Mouse (Mus musculus) liver, embryonic 14.5 days (tissue): Measurements from ENCODE around the gene Ormdl3. TPM values are rescaled to one million over a fixed set of nuclear protein-coding genes. Genes with fewer than 3 reads are reported as not detected.
A peak's percentile ranks its signal among the peaks of the same experiment; 100 is the strongest.

ENCODE experiments used
- ATAC-seq: fragments of 200-750 bp; cut with Nextera tagmentation; 2 replicates; pipeline ENCODE4 v1.8.0; 2017; ENCODE audit warnings: moderate number of reproducible peaks, mild to moderate bottlenecking, moderate library complexity; ENCODE audit not compliant: insufficient read depth
- DNase-seq, 3 experiments: peaks; one replicate each; pipeline ENCODE4 v3.0.0-alpha.2; 2012 to 2013; ENCODE audit warnings: low read depth in 3 of 3, low spot score in 3 of 3
- H3K27ac ChIP-seq: fragments of 300-500 bp; sonication (generic); 2 replicates; pipeline ENCODE4 v1.5.1; 2014; ENCODE audit warnings: moderate library complexity, mild to moderate bottlenecking, control low read depth, inconsistent platforms
- H3K27me3 ChIP-seq: fragments of 300-500 bp; sonication (generic); 2 replicates; pipeline ENCODE4 v1.6.1; 2014; ENCODE audit warnings: mild to moderate bottlenecking, low read length, moderate library complexity; ENCODE audit not compliant: control insufficient read depth, insufficient read depth
- H3K36me3 ChIP-seq: fragments of 300-500 bp; sonication (generic); replicated peaks from 2 replicates; pipeline ENCODE4 v1.6.1; 2014; ENCODE audit warnings: low read depth; ENCODE audit not compliant: control insufficient read depth, insufficient read depth
- H3K4me1 ChIP-seq, 2 experiments: fragments of 200-500 bp in 1 of 2; fragments of 300-500 bp in 1 of 2; sonication (generic) in 1 of 2; replicated peaks; 2 replicates each; pipeline ENCODE4 v1.6.1; 2012 to 2014; ENCODE audit warnings: antibody characterized with exemption in 1 of 2, inconsistent platforms in 1 of 2, low read length in 1 of 2; ENCODE audit not compliant: control insufficient read depth in 2 of 2, insufficient read depth in 2 of 2
- H3K4me2 ChIP-seq: fragments of 300-500 bp; sonication (generic); 2 replicates; pipeline ENCODE4 v1.6.1; 2014; ENCODE audit warnings: low read depth, mild to moderate bottlenecking, control low read depth, moderate library complexity
- H3K4me3 ChIP-seq, 2 experiments: fragments of 200-500 bp in 1 of 2; fragments of 300-500 bp in 1 of 2; sonication (generic) in 1 of 2; 2 replicates each; pipeline ENCODE4 v1.5.1; 2012 to 2014; ENCODE audit warnings: low read depth in 2 of 2, low read length in 2 of 2, mild to moderate bottlenecking in 2 of 2, control low read depth in 1 of 2, inconsistent platforms in 1 of 2, moderate library complexity in 1 of 2; ENCODE audit not compliant: insufficient read depth in 1 of 2
- H3K9ac ChIP-seq: fragments of 300-500 bp; sonication (generic); replicated peaks from 2 replicates; pipeline ENCODE4 v1.6.1; 2014; ENCODE audit warnings: mild to moderate bottlenecking, control low read depth, moderate library complexity
- H3K9me3 ChIP-seq: fragments of 300-500 bp; sonication (generic); 2 replicates; pipeline ENCODE4 v1.6.1; 2016; ENCODE audit warnings: low read length, mixed read lengths; ENCODE audit not compliant: control insufficient read depth
- CTCF ChIP-seq: IDR thresholded peaks from 2 replicates; pipeline ENCODE4 v1.5.1; 2016; ENCODE audit warnings: antibody characterized with exemption, low read depth, control low read depth
- EP300 ChIP-seq: IDR thresholded peaks from 2 replicates; pipeline ENCODE4 v1.6.1; 2016; ENCODE audit warnings: antibody characterized with exemption, low read depth
- WGBS: fragments of 180-500 bp; shearing (Covaris S2); extraction: QIAGEN DNeasy Blood & Tissue Kit; methylation state at CpG from one replicate; pipeline ENCODE4 v1.1.7; 2014; ENCODE audit not compliant: insufficient replicate concordance; 5-methylcytosine and 5-hydroxymethylcytosine counted together
- polyA plus RNA-seq, 2 experiments: library from polyadenylated mRNA; depleted of rRNA in 1 of 2; stranded (reverse) in 1 of 2; unstranded in 1 of 2; fragments of >200 nt; fragmentation: Nextera tagmentation in 1 of 2; extraction: Ambion mirVana in 1 of 2; gene quantifications; 2 replicates each; pipeline versions ENCODE4 v1.2.1 to v1.2.3; 2012 to 2014

Gene Ormdl3
- polyA plus RNA-seq, 2 experiments = 6.4 to 27.4 TPM

DNA sequence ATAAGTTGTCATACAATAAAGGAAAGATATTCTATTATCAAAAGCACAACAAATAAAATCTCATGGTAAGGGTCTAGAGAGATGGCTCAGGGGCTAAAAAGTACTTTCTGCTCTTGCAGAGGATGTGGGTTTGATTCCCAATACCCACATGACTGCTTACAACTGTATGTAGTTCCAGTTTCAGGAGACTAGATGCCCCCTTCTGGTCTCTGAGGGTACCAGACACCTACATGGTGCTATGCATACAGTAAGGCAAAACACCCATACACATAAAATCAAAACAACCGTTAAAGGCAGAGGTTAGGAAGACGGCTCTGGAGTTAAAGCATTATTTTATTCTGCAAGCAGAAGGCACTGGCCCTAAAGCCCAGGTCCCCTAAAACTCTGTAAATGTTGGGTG is 16.8 kb upstream of the Ormdl3 start:
- Histone ChIP-seq H3K4me2 (no peak overlapping the region), H3K27me3 (peaks cover 16% of the 10 kb centered on the region), H3K27ac (no peak overlapping the region), H3K9ac (no peak overlapping the region), H3K4me3 (no peak overlapping the region), H3K4me1 (no peaks in the 10 kb centered on the region), H3K36me3 (no peaks in the 10 kb centered on the region), H3K9me3 (no peaks in the 10 kb centered on the region)
- TF ChIP-seq CTCF = peak; percentile 17; the same call in 1 of the 2 replicates
- no peak for TF ChIP-seq EP300
- ATAC-seq = no peak
- 61% methylated on average over 2 of the region's 2 CpGs for WGBS
- DNase-seq = no peak

DNA sequence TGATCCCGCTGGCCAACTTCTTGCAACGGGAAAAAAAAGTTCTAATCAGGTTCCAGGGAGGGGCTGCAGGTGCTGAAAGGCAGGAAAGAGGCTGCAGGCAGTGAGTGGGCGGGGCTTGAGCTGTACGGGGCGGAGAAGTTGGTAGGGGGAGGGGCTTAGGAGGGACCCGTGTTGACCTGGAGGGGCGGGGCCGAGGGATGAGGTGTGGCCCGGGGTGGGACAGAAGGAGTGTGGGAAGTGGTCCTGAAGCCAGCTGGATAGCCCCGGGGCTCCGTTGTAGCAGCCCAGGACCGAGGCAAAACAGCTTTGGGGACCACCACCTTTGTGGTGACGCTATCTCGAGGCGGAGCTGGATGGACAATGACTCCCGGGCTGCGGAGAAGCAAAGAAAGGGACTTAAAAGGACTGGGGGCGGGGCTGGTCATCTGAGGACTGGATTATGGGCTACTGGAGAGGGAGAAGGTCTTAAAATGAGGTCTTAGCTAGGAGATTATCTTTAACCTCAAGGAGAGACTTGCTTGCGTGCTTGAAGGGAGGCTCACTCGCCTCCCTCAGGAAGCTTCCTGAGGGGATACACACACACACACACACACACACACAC is 15.0 kb upstream of the Ormdl3 start:
- Histone ChIP-seq H3K36me3 (no peaks in the 10 kb centered on the region), H3K4me1 (no peaks in the 10 kb centered on the region), H3K4me2 (peak overlapping the region; percentile 18), H3K4me3 (peak overlapping the region in 1 of 2 experiments; percentile 29; a peak in 2 of 4 replicates), H3K9ac (no peak overlapping the region), H3K9me3 (no peaks in the 10 kb centered on the region), H3K27me3 (peaks cover 22% of the 10 kb centered on the region), H3K27ac (no peak overlapping the region)
- 3% methylated on average over 20 of the region's 20 CpGs for WGBS
- ATAC-seq (peak; percentile 30; the same call in 1 of the 2 replicates), DNase-seq (no peak)
- TF ChIP-seq EP300 (no peak), CTCF (no peak)

DNA sequence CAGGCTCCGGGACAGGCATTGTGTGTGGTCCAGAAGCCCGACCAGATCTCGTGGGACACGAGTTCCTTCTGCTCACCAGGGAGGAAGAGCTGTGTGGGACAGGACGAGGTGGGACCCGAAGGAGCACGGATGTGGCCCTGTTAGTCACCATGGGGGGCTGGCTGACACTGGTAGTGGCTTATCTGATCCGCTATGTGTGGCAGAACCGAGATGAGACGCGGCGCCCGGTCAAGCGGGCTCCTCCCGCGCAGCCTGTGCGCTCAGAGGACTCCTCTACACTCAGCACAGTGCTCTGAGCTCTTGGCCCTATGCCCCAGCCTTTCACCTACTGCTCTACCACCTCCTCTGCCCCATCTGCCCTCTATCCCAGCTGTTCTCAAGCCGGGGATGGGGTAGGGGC is 12.1 kb upstream of the Ormdl3 start:
- Histone ChIP-seq H3K4me2 (no peak overlapping the region), H3K9ac (no peak overlapping the region), H3K27me3 (peaks cover 22% of the 10 kb centered on the region), H3K4me1 (no peaks in the 10 kb centered on the region), H3K9me3 (no peaks in the 10 kb centered on the region), H3K36me3 (no peaks in the 10 kb centered on the region), H3K27ac (no peak overlapping the region), H3K4me3 (no peak overlapping the region)
- TF ChIP-seq CTCF (no peak), EP300 (no peak)
- no peak for ATAC-seq
- no peak for DNase-seq
- WGBS = 13% methylated on average over 18 of the region's 18 CpGs

DNA sequence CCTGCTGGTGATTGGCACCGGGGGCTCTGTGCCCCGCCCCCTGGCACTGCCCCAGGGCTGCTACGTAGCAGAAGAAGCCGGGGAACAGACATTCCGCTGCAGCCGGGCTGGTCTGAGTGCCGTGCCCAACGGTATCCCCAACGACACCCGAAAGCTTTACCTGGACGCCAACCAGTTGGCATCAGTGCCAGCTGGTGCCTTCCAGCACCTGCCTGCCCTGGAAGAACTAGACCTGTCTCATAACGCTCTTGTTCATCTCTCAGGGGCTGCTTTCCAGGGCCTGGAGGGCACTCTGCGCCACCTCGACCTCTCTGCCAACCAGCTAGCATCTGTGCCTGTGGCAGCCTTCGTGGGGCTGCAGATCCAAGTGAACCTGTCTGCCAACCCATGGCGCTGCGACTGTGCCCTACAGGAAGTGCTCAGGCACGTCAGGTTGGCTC is 11.7 kb upstream of the Ormdl3 start:
- ATAC-seq (no peak), DNase-seq (no peak)
- H3K27ac ChIP-seq = no peak overlapping the region
- no peak overlapping the region for H3K4me3 ChIP-seq
- no peaks in the 10 kb centered on the region for H3K36me3 ChIP-seq
- TF ChIP-seq EP300 = no peak
- no peak for TF ChIP-seq CTCF
- peaks cover 22% of the 10 kb centered on the region for H3K27me3 ChIP-seq
- H3K4me1 ChIP-seq = no peaks in the 10 kb centered on the region
- no peaks in the 10 kb centered on the region for H3K9me3 ChIP-seq
- no peak overlapping the region for H3K9ac ChIP-seq
- H3K4me2 ChIP-seq = no peak overlapping the region
- 52% methylated on average over 18 of the region's 18 CpGs for WGBS

DNA sequence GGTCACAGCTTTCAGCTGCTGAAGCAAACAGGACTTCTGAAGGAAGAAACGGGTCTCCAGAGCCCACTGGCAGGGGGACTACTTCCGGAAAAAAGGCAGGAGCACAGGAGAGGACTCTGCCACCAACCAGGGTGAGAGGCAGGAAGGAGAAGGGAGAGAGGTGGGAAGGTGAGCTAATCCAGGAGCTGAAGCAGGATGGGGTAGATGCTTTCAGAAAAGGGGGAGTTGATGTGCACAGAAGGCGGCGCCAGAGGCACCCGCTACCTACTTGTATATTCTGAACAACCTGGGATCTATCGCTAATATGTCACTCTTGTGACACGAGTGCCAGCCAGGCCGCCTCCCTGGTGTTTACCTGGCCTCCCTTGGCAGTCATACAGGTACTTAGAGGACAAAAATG is 10.8 kb upstream of the Ormdl3 start, which contains the start of gene Lrrc3c:
Gene Lrrc3c (plus strand): TSS at position 301 of the 400 bp plus-strand sequence.
- no peak within 1 kb of the TSS for H3K9ac ChIP-seq
- ATAC-seq = no peak
- no peak for DNase-seq
- H3K9me3 ChIP-seq = no peaks in the 10 kb centered on the region
- peaks cover 22% of the 10 kb centered on the region for H3K27me3 ChIP-seq
- H3K36me3 ChIP-seq = no peaks in the 10 kb centered on the region
- no peak within 1 kb of the TSS for H3K4me3 ChIP-seq
- no peaks in the 10 kb centered on the region for H3K4me1 ChIP-seq
- H3K27ac ChIP-seq = no peak within 1 kb of the TSS
- WGBS = 72% methylated on average over 8 of the region's 8 CpGs
- H3K4me2 ChIP-seq = no peak within 1 kb of the TSS
- no peak for TF ChIP-seq EP300
- no peak for TF ChIP-seq CTCF
